Mouse (Mus musculus) T-helper 1 cell (primary cell): ENCODE measurements around the gene Ccdc12.

Source experiments
- in situ Hi-C: fragments of 300-600 bp; cut with MboI, MseI; formaldehyde crosslinking; loops from one replicate; pipeline ENCODE4 v1.15.1; 2025; ENCODE audit warnings: high pct_unique_total_duplicates

The Ccdc12 gene

GRCm38 (mm10) chr9:110644295-110644694 lies 12.0 kb upstream of the Ccdc12 start:
- in situ Hi-C loops, result loop anchor here (5.0 kb wide), 1 partner anchor 48 kb away; no protein-coding TSS in a partner anchor

- in situ Hi-C loops, result no loop called here
Observed at GRCm38 (mm10) chr9:110645219-110645618, 11.1 kb upstream of the Ccdc12 start.

GRCm38 (mm10) chr9:110649775-110650174 lies 6.5 kb upstream of the Ccdc12 start:
- in situ Hi-C loops, result no loop called here

GRCm38 (mm10) chr9:110651931-110652722 lies 4.2 kb upstream of the Ccdc12 start:
- in situ Hi-C loops, result no loop called here

GRCm38 (mm10) chr9:110652963-110653654 lies 3.2 kb upstream of the Ccdc12 start:
- in situ Hi-C loops, result no loop called here

- in situ Hi-C loops, result no loop called here
Observed at GRCm38 (mm10) chr9:110653655-110654461, 2.4 kb upstream of the Ccdc12 start, which contains the start of gene Nbeal2. Nbeal2 (minus strand) TSS chr9:110654161.

- in situ Hi-C loops, result no loop called here
Observed at GRCm38 (mm10) chr9:110654726-110655650, 1.3 kb upstream of the Ccdc12 start.

- in situ Hi-C loops, result no loop called here
Observed at GRCm38 (mm10) chr9:110655651-110656007, 674 bp upstream of the Ccdc12 start.

GRCm38 (mm10) chr9:110657474-110658078 lies 1.3 kb downstream of the Ccdc12 start:
- in situ Hi-C loops, result no loop called here

- in situ Hi-C loops, result no loop called here
Observed at GRCm38 (mm10) chr9:110659521-110659920, 3.2 kb downstream of the Ccdc12 start.

- in situ Hi-C loops, result loop anchor here (10.0 kb wide), 1 partner anchor 605 kb away; no protein-coding TSS in a partner anchor
Observed at GRCm38 (mm10) chr9:110660208-110660607, 3.9 kb downstream of the Ccdc12 start.

- in situ Hi-C loops, result loop anchor here (10.0 kb wide), 1 partner anchor 604 kb away; no protein-coding TSS in a partner anchor
Observed at GRCm38 (mm10) chr9:110660856-110661612, 4.7 kb downstream of the Ccdc12 start.

- in situ Hi-C loops, result loop anchor here (10.0 kb wide), 1 partner anchor 602 kb away; no protein-coding TSS in a partner anchor
Observed at GRCm38 (mm10) chr9:110662844-110663243, 6.5 kb downstream of the Ccdc12 start.

- in situ Hi-C loops, result loop anchor here (10.0 kb wide), 1 partner anchor 599 kb away; no protein-coding TSS in a partner anchor
Observed at GRCm38 (mm10) chr9:110665912-110666311, 9.6 kb downstream of the Ccdc12 start.

- in situ Hi-C loops, result loop anchor here (10.0 kb wide), 1 partner anchor 598 kb away; no protein-coding TSS in a partner anchor
Observed at GRCm38 (mm10) chr9:110666374-110666773, 10.1 kb downstream of the Ccdc12 start.

- in situ Hi-C loops, result loop anchor here (10.0 kb wide), 1 partner anchor 597 kb away; no protein-coding TSS in a partner anchor
Observed at GRCm38 (mm10) chr9:110667219-110667836, 11.0 kb downstream of the Ccdc12 start.

- in situ Hi-C loops, result loop anchor here (10.0 kb wide), 1 partner anchor 596 kb away; no protein-coding TSS in a partner anchor
Observed at GRCm38 (mm10) chr9:110668601-110669293, 12.4 kb downstream of the Ccdc12 start.

- in situ Hi-C loops, result loop anchor here (10.0 kb wide), 1 partner anchor 595 kb away; no protein-coding TSS in a partner anchor
Observed at GRCm38 (mm10) chr9:110669785-110670184, 13.5 kb downstream of the Ccdc12 start.
